Mouse (Mus musculus): Measurements from ENCODE around the gene Tmem184b. TPM values are rescaled to one million over a fixed set of nuclear protein-coding genes. Genes with fewer than 3 reads are reported as not detected.

The Tmem184b gene
- polyA plus RNA-seq, 1 experiment from 2014 or later: 52.7 TPM

MicroRNAs within 50 kb of the gene (microRNA counts, 519-probe panel; counts per million panel counts)
- microRNA mmu-miR-1943: 1,276 counts per million, percentile 10 among the panel's probes with 10 or more counts

Small RNAs within 50 kb of the gene (microRNA-seq; reads per million reads assigned to microRNA genes)
- 1.5 reads per million for gene Mir1943

Other genes with a start within 250 kb of the Tmem184b start
- gene Sox10, start 238.3 kb downstream of the Tmem184b start, polyA plus RNA-seq (2015; fragmentation: Nextera tagmentation; extraction: Ambion mirVana): 5.3 and 5.4 TPM in 2 replicates
- 55.0 and 58.7 TPM in 2 replicates for gene Pick1, start 174.4 kb downstream of the Tmem184b start, polyA plus RNA-seq (2015; fragmentation: Nextera tagmentation; extraction: Ambion mirVana)
- 0.23 and 0.55 TPM in 2 replicates for gene Gm49486, start 174.2 kb downstream of the Tmem184b start, polyA plus RNA-seq (2015; fragmentation: Nextera tagmentation; extraction: Ambion mirVana)
- gene Slc16a8, start 148.8 kb downstream of the Tmem184b start, polyA plus RNA-seq (2015; fragmentation: Nextera tagmentation; extraction: Ambion mirVana): 0.15 TPM in 1 of 2 replicates, not detected in the other
- gene Baiap2l2, start 118.0 kb downstream of the Tmem184b start, polyA plus RNA-seq (2015; fragmentation: Nextera tagmentation; extraction: Ambion mirVana): 7.1 and 7.3 TPM in 2 replicates
- 15.6 and 20.9 TPM in 2 replicates for gene Pla2g6, start 75.2 kb downstream of the Tmem184b start, polyA plus RNA-seq (2015; fragmentation: Nextera tagmentation; extraction: Ambion mirVana)
- gene Maff, start 56.9 kb downstream of the Tmem184b start, polyA plus RNA-seq (2015; fragmentation: Nextera tagmentation; extraction: Ambion mirVana): 5.2 and 6.2 TPM in 2 replicates
- 34.5 and 35.0 TPM in 2 replicates for gene Csnk1e, start 52.0 kb upstream of the Tmem184b start, polyA plus RNA-seq (2015; fragmentation: Nextera tagmentation; extraction: Ambion mirVana)
- gene Kcnj4, start 101.7 kb upstream of the Tmem184b start, polyA plus RNA-seq (2015; fragmentation: Nextera tagmentation; extraction: Ambion mirVana): not detected in 2 replicates
- 109 and 111 TPM in 2 replicates for gene Kdelr3, start 112.8 kb upstream of the Tmem184b start, polyA plus RNA-seq (2015; fragmentation: Nextera tagmentation; extraction: Ambion mirVana)
- 39.6 and 42.0 TPM in 2 replicates for gene Ddx17, start 143.2 kb upstream of the Tmem184b start, polyA plus RNA-seq (2015; fragmentation: Nextera tagmentation; extraction: Ambion mirVana)
- gene Dmc1, start 201.5 kb upstream of the Tmem184b start, polyA plus RNA-seq (2015; fragmentation: Nextera tagmentation; extraction: Ambion mirVana): 2.4 and 2.8 TPM in 2 replicates

All from stomach, embryonic 16.5 days (tissue).